Mouse (Mus musculus) MEL (cell line): Measurements from ENCODE around the gene Gm340. TPM values are rescaled to one million over a fixed set of nuclear protein-coding genes. Genes with fewer than 3 reads are reported as not detected.

Experiments used
- DNase-seq: peaks from one replicate; pipeline ENCODE4 v3.0.0; 2011; ENCODE audit warnings: low read depth, low spot score
- H3K27ac ChIP-seq: 2 replicates; pipeline ENCODE4 v1.5.1; 2012; ENCODE audit warnings: low read depth, mild to moderate bottlenecking, control low read depth, low read length, moderate library complexity; ENCODE audit not compliant: control insufficient read depth
- H3K27me3 ChIP-seq, 2 experiments: fragments of 150-350 bp in 1 of 2; sonication (generic) in 1 of 2; 2 replicates each; pipeline ENCODE4 v1.6.1; 2012; ENCODE audit warnings: low read length in 2 of 2, mild to moderate bottlenecking in 2 of 2, improper control_type of control experiment in 1 of 2, moderate library complexity in 1 of 2; ENCODE audit not compliant: insufficient read depth in 2 of 2, control insufficient read depth in 1 of 2
- H3K36me3 ChIP-seq, 2 experiments: 2 replicates each; pipeline ENCODE4 v1.6.1; 2012 to 2014; ENCODE audit warnings: low read length in 2 of 2, improper control_type of control experiment in 1 of 2, inconsistent platforms in 1 of 2, mild to moderate bottlenecking in 1 of 2; ENCODE audit not compliant: insufficient read depth in 2 of 2, control insufficient read depth in 1 of 2
- H3K4me1 ChIP-seq, 2 experiments: fragments of 150-350 bp in 1 of 2; sonication (generic) in 1 of 2; 2 replicates each; pipeline ENCODE4 v1.6.1; 2012; ENCODE audit warnings: low read length in 2 of 2, improper control_type of control experiment in 1 of 2, mild to moderate bottlenecking in 1 of 2; ENCODE audit not compliant: insufficient read depth in 2 of 2, control insufficient read depth in 1 of 2
- H3K4me3 ChIP-seq, 2 experiments: fragments of 150-350 bp in 1 of 2; sonication (generic) in 1 of 2; 2 replicates each; pipeline ENCODE4 v1.5.1; 2012; ENCODE audit warnings: low read depth in 2 of 2, low read length in 2 of 2, mild to moderate bottlenecking in 2 of 2, moderate library complexity in 2 of 2, control low read depth in 1 of 2, improper control_type of control experiment in 1 of 2; ENCODE audit not compliant: control insufficient read depth in 1 of 2, insufficient read depth in 1 of 2
- H3K79me2 ChIP-seq: 2 replicates; pipeline ENCODE4 v1.6.1; 2012; ENCODE audit warnings: mild to moderate bottlenecking, low read length, moderate library complexity; ENCODE audit not compliant: control insufficient read depth, poor library complexity, insufficient read depth
- H3K9ac ChIP-seq: 2 replicates; pipeline ENCODE4 v1.6.1; 2012; ENCODE audit warnings: low read depth, mild to moderate bottlenecking, control low read depth, low read length, moderate library complexity; ENCODE audit not compliant: control insufficient read depth, poor library complexity, severe bottlenecking
- H3K9me3 ChIP-seq: fragments of 150-350 bp; sonication (generic); replicated peaks from 2 replicates; pipeline ENCODE4 v1.6.1; 2012; ENCODE audit warnings: mild to moderate bottlenecking, low read length, improper control_type of control experiment, moderate library complexity; ENCODE audit not compliant: insufficient read depth
- BHLHE40 ChIP-seq: IDR thresholded peaks from 2 replicates; pipeline ENCODE4 v1.6.1; 2012; ENCODE audit warnings: low read depth, mild to moderate bottlenecking, inconsistent platforms, low read length, improper control_type of control experiment, borderline replicate concordance
- CHD2 ChIP-seq: IDR thresholded peaks from 2 replicates; pipeline ENCODE4 v1.6.1; 2011; ENCODE audit warnings: low read length, improper control_type of control experiment
- ELF1 ChIP-seq: IDR thresholded peaks from 2 replicates; pipeline ENCODE4 v1.6.1; 2014; ENCODE audit warnings: low read depth, mild to moderate bottlenecking, inconsistent platforms, low read length, improper control_type of control experiment, moderate library complexity
- GABPA ChIP-seq: IDR thresholded peaks from 2 replicates; pipeline ENCODE4 v1.6.1; 2012; ENCODE audit warnings: low read depth, mild to moderate bottlenecking, inconsistent platforms, low read length, improper control_type of control experiment, moderate library complexity
- JUND ChIP-seq: IDR thresholded peaks from 2 replicates; pipeline ENCODE4 v1.6.1; 2011; ENCODE audit warnings: low read depth, mild to moderate bottlenecking, improper control_type of control experiment, low read length
- KAT2A ChIP-seq: conservative IDR thresholded peaks from 2 replicates; pipeline ENCODE4 v1.6.1; 2012; ENCODE audit warnings: low read depth, low read length, improper control_type of control experiment, inconsistent platforms
- MAX ChIP-seq: IDR thresholded peaks from 2 replicates; pipeline ENCODE4 v1.6.1; 2011; ENCODE audit warnings: low read length, improper control_type of control experiment
- MEF2A ChIP-seq: IDR thresholded peaks from 2 replicates; pipeline ENCODE4 v1.6.1; 2014; ENCODE audit warnings: low read depth, mild to moderate bottlenecking, inconsistent platforms, low read length, improper control_type of control experiment; ENCODE audit not compliant: poor library complexity, insufficient replicate concordance, severe bottlenecking; ENCODE audit errors: extremely low read depth
- MXI1 ChIP-seq: IDR thresholded peaks from 2 replicates; pipeline ENCODE4 v1.6.1; 2011; ENCODE audit warnings: mild to moderate bottlenecking, low read depth, low read length, improper control_type of control experiment
- NRF1 ChIP-seq: IDR thresholded peaks from 2 replicates; pipeline ENCODE4 v1.6.1; 2014; ENCODE audit warnings: low read depth, mild to moderate bottlenecking, inconsistent platforms, low read length, improper control_type of control experiment, moderate library complexity; ENCODE audit not compliant: poor library complexity, insufficient read depth, severe bottlenecking
- POLR2AphosphoS2 ChIP-seq: IDR thresholded peaks from 2 replicates; pipeline ENCODE4 v1.6.1; 2011; ENCODE audit warnings: low read length, improper control_type of control experiment
- RAD21 ChIP-seq: IDR thresholded peaks from 2 replicates; pipeline ENCODE4 v1.6.1; 2011; ENCODE audit warnings: mild to moderate bottlenecking, low read depth, low read length, improper control_type of control experiment
- SIN3A ChIP-seq: IDR thresholded peaks from 2 replicates; pipeline ENCODE4 v1.6.1; 2012; ENCODE audit warnings: low read length, improper control_type of control experiment, inconsistent platforms
- SMC3 ChIP-seq: IDR thresholded peaks from 2 replicates; pipeline ENCODE4 v1.6.1; 2011; ENCODE audit warnings: low read depth, low read length, improper control_type of control experiment
- TBP ChIP-seq: IDR thresholded peaks from 2 replicates; pipeline ENCODE4 v1.8.0; 2011; ENCODE audit warnings: low read depth, low read length, improper control_type of control experiment
- TCF12 ChIP-seq: IDR thresholded peaks from 2 replicates; pipeline ENCODE4 v1.6.1; 2014; ENCODE audit warnings: low read depth, mild to moderate bottlenecking, inconsistent platforms, low read length, improper control_type of control experiment, moderate library complexity
- USF2 ChIP-seq, 2 experiments: IDR thresholded peaks; 2 replicates each; pipeline ENCODE4 v1.6.1; 2011 to 2012; ENCODE audit warnings: improper control_type of control experiment in 2 of 2, low read length in 2 of 2, borderline replicate concordance in 1 of 2, inconsistent platforms in 1 of 2, low read depth in 1 of 2, mild to moderate bottlenecking in 1 of 2; ENCODE audit not compliant: insufficient read depth in 1 of 2
- ZNF384 ChIP-seq: IDR thresholded peaks from 2 replicates; pipeline ENCODE4 v1.6.1; 2012; ENCODE audit warnings: low read depth, mild to moderate bottlenecking, inconsistent platforms, low read length, improper control_type of control experiment
- polyA plus RNA-seq, 2 experiments: library from polyadenylated mRNA; stranded (reverse) in 1 of 2; unstranded in 1 of 2; fragments of >175 nt in 1 of 2; fragments of >200 nt in 1 of 2; gene quantifications; 2 replicates each; pipeline versions ENCODE4 v1.2.1 to v1.2.4; 2012; ENCODE audit warnings: low replicate concordance in 2 of 2, low read depth in 1 of 2; ENCODE audit not compliant: insufficient read length in 2 of 2, insufficient read depth in 1 of 2, missing spikeins in 1 of 2
- total RNA-seq: library from RNA; depleted of rRNA; stranded (reverse); fragments of 300-350 nt; gene quantifications from 2 replicates; pipeline ENCODE4 v1.2.3, GENCODE M21; 2012

The Gm340 gene
- total and polyA plus RNA-seq, 3 experiments, result 11.0 to 38.9 (median 17.4) TPM

- Histone ChIP-seq H3K27me3 (no peaks in the 10 kb centered on the region), H3K27ac (no peak overlapping the region), H3K36me3 (peaks cover 0 to 2% of the 10 kb centered on the region in 2 experiments; a peak in 2 of 4 replicates), H3K4me1 (no peaks in the 10 kb centered on the region), H3K9ac (no peak overlapping the region), H3K4me3 (no peak overlapping the region), H3K9me3 (no peaks in the 10 kb centered on the region), H3K79me2 (no peaks in the 10 kb centered on the region)
- TF ChIP-seq CHD2, result no peak
- no peak for TF ChIP-seq NRF1
- no peak for TF ChIP-seq MXI1
- TF ChIP-seq JUND, result no peak
- DNase-seq, result no peak
These were observed 4.6 kb downstream of the Gm340 start for GRCm38 (mm10) chr19:41586752-41587151.

- Histone ChIP-seq H3K79me2 (no peaks in the 10 kb centered on the region), H3K27me3 (no peaks in the 10 kb centered on the region), H3K4me3 (no peak overlapping the region), H3K36me3 (no peaks in the 10 kb centered on the region; a peak in 2 of 4 replicates), H3K4me1 (no peaks in the 10 kb centered on the region), H3K27ac (no peak overlapping the region), H3K9me3 (no peaks in the 10 kb centered on the region), H3K9ac (no peak overlapping the region)
- no peak for TF ChIP-seq USF2 (IDR thresholded peaks at IDR 0.05; ENCODE audit: borderline replicate concordance in 1 of 2, insufficient read depth in 1 of 2, low read depth in 1 of 2, low read length in 2 of 2)
- no peak for TF ChIP-seq SIN3A
- TF ChIP-seq KAT2A, result no peak
- TF ChIP-seq GABPA, result no peak
- no peak for TF ChIP-seq ELF1
- no peak for TF ChIP-seq MAX
- TF ChIP-seq RAD21, result no peak
- TF ChIP-seq POLR2AphosphoS2, result no peak
- TF ChIP-seq MEF2A, result no peak
- TF ChIP-seq ZNF384, result no peak
- no peak for TF ChIP-seq BHLHE40
- TF ChIP-seq SMC3, result no peak
- TF ChIP-seq TBP, result no peak
- TF ChIP-seq CHD2, result no peak
- TF ChIP-seq TCF12, result no peak
- no peak for DNase-seq
These were observed 5.5 kb downstream of the Gm340 start for GRCm38 (mm10) chr19:41587431-41588222.
